Mouse (Mus musculus) myocyte (in vitro differentiated cells): ENCODE data around the gene Trpm3. TPM values are rescaled to one million over a fixed set of nuclear protein-coding genes. Genes with fewer than 3 reads are reported as not detected.

Experiments
- H3K27me3 ChIP-seq: one replicate; pipeline ENCODE4 v1.6.1; 2011; ENCODE audit not compliant: control insufficient read depth, insufficient read depth, insufficient read length
- H3K36me3 ChIP-seq: one replicate; pipeline ENCODE4 v1.6.1; 2011; ENCODE audit not compliant: control insufficient read depth, insufficient read depth
- H3K4me2 ChIP-seq: one replicate; pipeline ENCODE4 v1.6.1; 2011; ENCODE audit warnings: low read depth, control low read depth
- H3K4me3 ChIP-seq: one replicate; pipeline ENCODE4 v1.5.1; 2011; ENCODE audit warnings: mild to moderate bottlenecking, control low read depth, moderate library complexity
- H3K79me2 ChIP-seq: one replicate; pipeline ENCODE4 v1.6.1; 2011; ENCODE audit not compliant: control insufficient read depth, insufficient read depth
- H3ac ChIP-seq: one replicate; pipeline ENCODE4 v1.6.1; 2011; ENCODE audit not compliant: control insufficient read depth, insufficient read length
- CEBPB ChIP-seq: IDR thresholded peaks from 2 replicates; pipeline ENCODE4 v1.6.1; 2011; ENCODE audit warnings: mild to moderate bottlenecking, moderate library complexity; ENCODE audit not compliant: poor library complexity, insufficient read depth, severe bottlenecking
- E2F4 ChIP-seq: IDR thresholded peaks from one replicate; pipeline ENCODE4 v1.6.1; 2011; ENCODE audit warnings: mild to moderate bottlenecking, control low read depth, moderate library complexity; ENCODE audit not compliant: insufficient read depth
- MAX ChIP-seq: IDR thresholded peaks from one replicate; pipeline ENCODE4 v1.6.1; 2011; ENCODE audit warnings: low read depth, mild to moderate bottlenecking, control low read depth
- MYOD1 ChIP-seq, 3 experiments: IDR thresholded peaks; one replicate each; pipeline ENCODE4 v1.6.1; 2011; ENCODE audit warnings: control low read depth in 2 of 3, low read depth in 2 of 3, mild to moderate bottlenecking in 2 of 3, moderate library complexity in 1 of 3; ENCODE audit not compliant: insufficient read length in 2 of 3, control insufficient read depth in 1 of 3
- MYOG ChIP-seq, 3 experiments: IDR thresholded peaks; one replicate each; pipeline ENCODE4 v1.6.1; 2011; ENCODE audit warnings: control low read depth in 2 of 3, low read depth in 2 of 3, mild to moderate bottlenecking in 2 of 3; ENCODE audit not compliant: insufficient read length in 2 of 3, control insufficient read depth in 1 of 3, insufficient read depth in 1 of 3
- POLR2A ChIP-seq: IDR thresholded peaks from one replicate; pipeline ENCODE4 v1.6.1; 2011; ENCODE audit warnings: low read depth, mild to moderate bottlenecking, control low read depth, moderate library complexity; ENCODE audit not compliant: insufficient read length
- POLR2AphosphoS2 ChIP-seq: IDR thresholded peaks from one replicate; pipeline ENCODE4 v1.6.1; 2011; ENCODE audit warnings: low read depth, control low read depth; ENCODE audit not compliant: insufficient read length
- REST ChIP-seq: IDR thresholded peaks from one replicate; pipeline ENCODE4 v1.6.1; 2011; ENCODE audit warnings: mild to moderate bottlenecking, control low read depth, moderate library complexity; ENCODE audit not compliant: insufficient read depth, insufficient read length
- SRF ChIP-seq: IDR thresholded peaks from one replicate; pipeline ENCODE4 v1.6.1; 2011; ENCODE audit warnings: low read depth; ENCODE audit not compliant: control insufficient read depth, insufficient read length
- TCF12 ChIP-seq: IDR thresholded peaks from one replicate; pipeline ENCODE4 v1.6.1; 2011; ENCODE audit warnings: mild to moderate bottlenecking, control low read depth; ENCODE audit not compliant: poor library complexity, insufficient read depth, severe bottlenecking
- TCF3 ChIP-seq: IDR thresholded peaks from one replicate; pipeline ENCODE4 v1.6.1; 2011; ENCODE audit warnings: low read depth, control low read depth; ENCODE audit not compliant: insufficient read length
- USF1 ChIP-seq: IDR thresholded peaks from one replicate; pipeline ENCODE4 v1.6.1; 2011; ENCODE audit warnings: low read depth, mild to moderate bottlenecking, control low read depth, moderate library complexity
- polyA plus RNA-seq: library from polyadenylated mRNA; unstranded; fragments of >200 nt; fragmentation: generic; extraction: Trizol; gene quantifications from one replicate; pipeline ENCODE4 v1.2.1, GENCODE M21; 2012; ENCODE audit warnings: missing spikeins

The Trpm3 gene
- polyA plus RNA-seq, 1 experiment: 0.05 TPM

DNA sequence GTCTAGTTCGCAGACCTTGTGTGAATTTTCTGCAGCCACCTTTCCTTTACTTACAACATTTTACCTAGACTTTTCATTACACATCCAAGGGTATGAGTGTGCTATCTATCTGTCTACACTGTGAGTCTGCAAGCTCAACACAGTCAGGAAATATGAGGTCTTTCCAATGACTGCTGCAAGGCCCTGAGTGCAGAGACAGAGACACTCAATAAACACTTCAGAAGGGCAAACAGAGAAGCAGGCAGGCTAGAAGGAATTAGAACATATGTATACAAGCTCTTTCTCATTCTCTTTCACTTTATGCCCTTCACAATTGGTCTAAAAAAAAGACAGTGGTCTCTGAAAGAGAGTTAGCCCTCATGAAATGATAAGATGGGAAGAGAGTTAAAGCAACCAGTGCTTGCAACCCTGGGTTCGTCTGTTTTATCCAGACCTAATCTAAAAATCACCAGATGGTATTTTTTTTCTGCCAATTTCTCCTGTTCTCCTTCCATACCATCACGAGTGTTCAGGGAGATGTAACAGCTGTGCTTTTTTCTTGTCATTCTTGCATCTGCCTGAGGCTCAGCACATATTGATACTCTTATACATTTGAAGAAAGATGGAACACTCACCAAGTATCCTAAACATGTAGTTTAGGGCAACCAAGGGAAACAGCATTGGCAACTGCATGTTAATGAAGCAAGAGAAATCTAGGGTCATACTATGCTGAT is 486.1 kb downstream of the Trpm3 start:
- no peaks in the 10 kb centered on the region for H3K27me3 ChIP-seq
- H3K4me3 ChIP-seq: no peak overlapping the region
- H3K4me2 ChIP-seq: no peak overlapping the region
- H3K36me3 ChIP-seq: no peaks in the 10 kb centered on the region
- H3K79me2 ChIP-seq: no peaks in the 10 kb centered on the region
- H3ac ChIP-seq: no peak overlapping the region
- TF ChIP-seq REST (no peak), POLR2AphosphoS2 (no peak), MAX (no peak), E2F4 (no peak), POLR2A (no peak), TCF12 (no peak), USF1 (no peak), TCF3 (no peak), MYOD1 (IDR thresholded peaks at IDR 0.05; ENCODE audit: control insufficient read depth in 1 of 3, insufficient read length in 2 of 3, low read depth in 2 of 3) (no peak), SRF (no peak), CEBPB (no peak), MYOG (IDR thresholded peaks at IDR 0.05; ENCODE audit: control insufficient read depth in 1 of 3, insufficient read depth in 1 of 3, insufficient read length in 2 of 3, low read depth in 2 of 3) (no peak)

DNA sequence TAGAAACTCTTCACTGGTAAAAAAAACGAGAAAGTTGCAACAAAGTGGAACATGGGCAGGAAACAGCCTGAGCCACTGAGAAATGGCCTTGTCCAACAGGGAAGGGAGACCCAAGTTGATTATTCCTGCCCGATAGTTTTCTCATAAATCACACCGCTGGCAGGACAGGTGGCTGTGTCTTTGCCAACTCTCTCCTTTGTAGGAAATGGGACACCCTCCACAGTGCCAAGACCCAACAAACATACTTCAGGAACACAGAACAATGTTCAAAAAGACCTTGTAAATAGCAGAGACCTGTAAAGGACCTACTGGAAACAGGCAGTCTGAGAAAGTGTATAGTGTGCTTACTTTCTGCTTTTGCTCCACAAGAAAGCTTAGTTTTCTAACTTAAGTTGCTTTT is 490.0 kb downstream of the Trpm3 start:
- H3K27me3 ChIP-seq: no peaks in the 10 kb centered on the region
- no peak overlapping the region for H3K4me2 ChIP-seq
- H3K79me2 ChIP-seq: no peaks in the 10 kb centered on the region
- H3K4me3 ChIP-seq: no peak overlapping the region
- H3K36me3 ChIP-seq: no peaks in the 10 kb centered on the region
- H3ac ChIP-seq: no peak overlapping the region
- TF ChIP-seq CEBPB (no peak), SRF (no peak), REST (no peak), MYOG (IDR thresholded peaks at IDR 0.05; ENCODE audit: control insufficient read depth in 1 of 3, insufficient read depth in 1 of 3, insufficient read length in 2 of 3, low read depth in 2 of 3) (no peak), TCF3 (no peak), POLR2AphosphoS2 (no peak), POLR2A (no peak), E2F4 (no peak), MAX (no peak), MYOD1 (IDR thresholded peaks at IDR 0.05; ENCODE audit: control insufficient read depth in 1 of 3, insufficient read length in 2 of 3, low read depth in 2 of 3) (no peak), TCF12 (no peak), USF1 (no peak)

DNA sequence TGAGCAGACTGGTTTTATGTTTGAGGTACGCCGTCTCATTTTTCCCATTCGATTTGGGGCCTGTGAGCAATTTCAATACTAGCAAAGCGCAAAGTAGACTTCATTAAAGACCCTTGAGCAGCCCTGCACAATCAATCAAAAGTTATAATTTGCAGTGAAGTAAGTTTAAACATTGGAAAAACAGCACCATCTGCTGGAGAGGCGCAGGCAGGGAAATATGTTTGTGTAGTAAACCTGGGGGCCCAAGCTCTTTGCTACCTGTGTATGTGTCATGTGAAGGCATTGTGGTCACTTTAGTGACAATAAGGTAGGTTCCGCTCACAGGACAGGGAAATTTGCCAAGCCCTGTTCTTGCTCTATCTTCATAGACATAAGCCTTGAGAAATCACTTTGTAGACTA is 492.5 kb downstream of the Trpm3 start:
- no peak overlapping the region for H3K4me3 ChIP-seq
- H3K27me3 ChIP-seq: no peaks in the 10 kb centered on the region
- H3K79me2 ChIP-seq: no peaks in the 10 kb centered on the region
- H3K36me3 ChIP-seq: no peaks in the 10 kb centered on the region
- no peak for TF ChIP-seq CEBPB
- TF ChIP-seq MYOD1 (IDR thresholded peaks at IDR 0.05; ENCODE audit: control insufficient read depth in 1 of 3, insufficient read length in 2 of 3, low read depth in 2 of 3): no peak
- no peak for TF ChIP-seq SRF
- TF ChIP-seq MYOG (IDR thresholded peaks at IDR 0.05; ENCODE audit: control insufficient read depth in 1 of 3, insufficient read depth in 1 of 3, insufficient read length in 2 of 3, low read depth in 2 of 3): no peak
- TF ChIP-seq REST: no peak
- TF ChIP-seq MAX: no peak
- TF ChIP-seq TCF3: no peak
- no peak for TF ChIP-seq TCF12
- TF ChIP-seq E2F4: no peak
- TF ChIP-seq POLR2A: no peak
- TF ChIP-seq USF1: no peak
- TF ChIP-seq POLR2AphosphoS2: no peak
- H3ac ChIP-seq: no peak overlapping the region
- H3K4me2 ChIP-seq: no peak overlapping the region

DNA sequence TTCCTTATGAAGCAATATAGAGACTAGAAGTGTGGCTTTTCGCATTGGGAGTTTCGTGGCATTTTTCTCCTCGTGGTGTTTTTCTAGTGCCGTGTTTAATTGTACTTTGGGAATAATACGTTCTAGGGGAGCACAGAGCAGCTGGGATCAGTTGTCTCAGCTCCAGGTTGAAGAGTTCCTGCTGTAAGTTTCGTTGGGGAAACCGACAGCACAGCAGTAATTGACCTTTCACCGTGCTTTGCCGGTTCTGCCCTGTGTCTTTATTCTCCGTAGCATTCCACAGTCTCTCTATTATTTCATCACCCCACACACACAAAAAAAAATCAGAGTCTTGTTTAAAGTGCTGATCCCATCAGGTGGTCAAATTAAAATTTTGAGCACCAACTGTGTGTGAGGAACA is 496.8 kb downstream of the Trpm3 start:
- no peaks in the 10 kb centered on the region for H3K27me3 ChIP-seq
- no peaks in the 10 kb centered on the region for H3K36me3 ChIP-seq
- TF ChIP-seq MAX (no peak), TCF3 (no peak), MYOG (IDR thresholded peaks at IDR 0.05; ENCODE audit: control insufficient read depth in 1 of 3, insufficient read depth in 1 of 3, insufficient read length in 2 of 3, low read depth in 2 of 3) (no peak), REST (no peak), SRF (no peak), CEBPB (no peak), POLR2AphosphoS2 (no peak), E2F4 (no peak), USF1 (no peak), POLR2A (no peak), MYOD1 (IDR thresholded peaks at IDR 0.05; ENCODE audit: control insufficient read depth in 1 of 3, insufficient read length in 2 of 3, low read depth in 2 of 3) (no peak), TCF12 (no peak)
- no peaks in the 10 kb centered on the region for H3K79me2 ChIP-seq
- H3K4me3 ChIP-seq: no peak overlapping the region
- no peak overlapping the region for H3K4me2 ChIP-seq
- no peak overlapping the region for H3ac ChIP-seq
